Mouse (Mus musculus): ENCODE results near the gene Olfr635. TPM values are rescaled to one million over a fixed set of nuclear protein-coding genes. Genes with fewer than 3 reads are reported as not detected.
"Not testable (repeated sequence)": the region's sequence is repeated elsewhere in the genome, so short reads cannot be mapped to it uniquely, and the experiment has no call there.

Olfr635 gene
- 0.01 TPM in 1 of 2 replicates, not detected in the other for polyA plus RNA-seq (2012)

GRCm38 (mm10) chr7:103970852-103971251 lies at the start of gene Olfr635:
Gene Olfr635 (plus strand): TSS chr7:103971152.
- no peaks in the 10 kb centered on the region for H3K36me3 ChIP-seq (ENCODE audit: control insufficient read depth)
- TF ChIP-seq TAL1 (IDR thresholded peaks at IDR 0.05; ENCODE audit: low read length) (no peak), GATA1 (IDR thresholded peaks at IDR 0.05; ENCODE audit: low read length) (no peak)
- no peaks in the 10 kb centered on the region for H3K4me1 ChIP-seq (ENCODE audit: control insufficient read depth)
- H3K4me3 ChIP-seq (replicated peaks) = no peak within 1 kb of the TSS
- H3K9me3 ChIP-seq (ENCODE audit: control insufficient read depth, low read length) = no peaks in the 10 kb centered on the region
- H3K27me3 ChIP-seq (ENCODE audit: control insufficient read depth) = no peaks in the 10 kb centered on the region

DNA sequence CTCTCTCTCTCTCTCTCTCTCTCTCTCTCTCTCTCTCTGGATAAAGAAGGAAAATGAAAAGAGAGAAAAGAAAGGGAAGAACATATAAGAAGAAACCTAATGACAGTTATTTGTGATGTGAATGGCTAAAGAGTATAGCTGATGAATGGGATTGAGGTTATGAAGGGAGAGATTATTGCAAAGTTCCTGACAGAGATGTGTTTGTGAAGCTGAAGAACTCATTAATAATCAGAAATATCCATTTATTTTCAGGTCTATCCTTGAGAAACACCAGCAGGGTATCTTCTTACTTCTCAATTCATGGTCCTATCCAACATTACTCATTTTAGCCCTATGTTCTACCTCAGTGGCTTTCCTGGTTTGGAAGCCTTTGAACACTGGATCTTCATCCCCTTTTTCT lies 42.4 kb upstream of the Olfr635 start, which contains the start of gene Olfr631:
Gene Olfr631, plus strand, starts transcription at position 301 of the 400 bp plus-strand sequence.
- H3K4me1 ChIP-seq (ENCODE audit: control insufficient read depth) = peaks cover 8% of the 10 kb centered on the region
- TF ChIP-seq GATA1 (IDR thresholded peaks at IDR 0.05; ENCODE audit: low read length) (no peak), TAL1 (IDR thresholded peaks at IDR 0.05; ENCODE audit: low read length) (no peak)

GRCm38 (mm10) chr7:103934264-103934663 lies 36.7 kb upstream of the Olfr635 start, which contains the start of gene Olfr632:
Gene Olfr632 (plus strand): TSS chr7:103934347.
- Histone ChIP-seq H3K27me3 (ENCODE audit: control insufficient read depth) (peaks cover 40% of the 10 kb centered on the region), H3K36me3 (ENCODE audit: control insufficient read depth) (no peaks in the 10 kb centered on the region), H3K4me1 (ENCODE audit: control insufficient read depth) (peaks cover 19% of the 10 kb centered on the region), H3K4me3 (replicated peaks) (no peak within 1 kb of the TSS), H3K9me3 (ENCODE audit: control insufficient read depth, low read length) (no peaks in the 10 kb centered on the region)
- no peak for TF ChIP-seq GATA1 (IDR thresholded peaks at IDR 0.05; ENCODE audit: low read length)
- TF ChIP-seq TAL1 (IDR thresholded peaks at IDR 0.05; ENCODE audit: low read length) = no peak

More for the DNA sequence above, 42.4 kb upstream of the Olfr635 start, which contains the start of gene Olfr631:
- peaks cover 30% of the 10 kb centered on the region for H3K27me3 ChIP-seq (ENCODE audit: control insufficient read depth)
- no peaks in the 10 kb centered on the region for H3K9me3 ChIP-seq (ENCODE audit: control insufficient read depth, low read length)
- no peaks in the 10 kb centered on the region for H3K36me3 ChIP-seq (ENCODE audit: control insufficient read depth)
- no peak within 1 kb of the TSS for H3K4me3 ChIP-seq (replicated peaks)

GRCm38 (mm10) chr7:103942730-103943129 lies 28.2 kb upstream of the Olfr635 start:
- Histone ChIP-seq H3K4me3 (replicated peaks) (no peak overlapping the region), H3K9me3 (ENCODE audit: control insufficient read depth, low read length) (no peaks in the 10 kb centered on the region), H3K4me1 (ENCODE audit: control insufficient read depth) (peaks cover 24% of the 10 kb centered on the region), H3K27me3 (ENCODE audit: control insufficient read depth) (peaks cover 8% of the 10 kb centered on the region), H3K36me3 (ENCODE audit: control insufficient read depth) (no peaks in the 10 kb centered on the region)
- TF ChIP-seq TAL1 (IDR thresholded peaks at IDR 0.05; ENCODE audit: low read length) (no peak), GATA1 (IDR thresholded peaks at IDR 0.05; ENCODE audit: low read length) (no peak)

DNA sequence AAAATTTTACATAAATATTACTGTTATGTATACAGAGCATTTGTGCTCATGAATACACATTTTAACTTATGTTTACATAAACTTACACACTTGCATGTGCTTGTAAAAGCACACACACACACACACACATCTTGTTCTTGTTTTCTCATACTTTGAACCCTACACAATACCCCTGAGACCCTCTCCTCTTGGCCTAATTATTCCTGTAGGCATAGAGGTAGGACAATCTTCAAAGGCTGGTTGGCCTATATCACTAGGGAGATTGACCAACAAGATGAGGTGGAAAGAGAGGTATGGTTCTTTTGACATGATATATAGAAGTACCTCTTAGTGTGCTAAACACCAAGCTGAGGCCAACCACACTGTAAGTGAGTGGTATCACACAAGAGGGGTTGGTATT lies 26.8 kb upstream of the Olfr635 start, which contains the start of gene Olfr633:
Gene Olfr633, plus strand, starts transcription at position 301 of the 400 bp plus-strand sequence.
- no peaks in the 10 kb centered on the region for H3K9me3 ChIP-seq (ENCODE audit: control insufficient read depth, low read length)
- TF ChIP-seq GATA1 (IDR thresholded peaks at IDR 0.05; ENCODE audit: low read length) (no peak), TAL1 (IDR thresholded peaks at IDR 0.05; ENCODE audit: low read length) (no peak)
- H3K4me3 ChIP-seq (replicated peaks) = no peak within 1 kb of the TSS
- H3K36me3 ChIP-seq (ENCODE audit: control insufficient read depth) = no peaks in the 10 kb centered on the region
- peaks cover 20% of the 10 kb centered on the region for H3K4me1 ChIP-seq (ENCODE audit: control insufficient read depth)
- peaks cover 4% of the 10 kb centered on the region; the same call in 1 of the 2 replicates for H3K27me3 ChIP-seq (ENCODE audit: control insufficient read depth)

- H3K4me3 ChIP-seq (replicated peaks); H3K4me1 ChIP-seq (ENCODE audit: control insufficient read depth): not testable (repeated sequence)
These were observed 4.1 kb upstream of the Olfr635 start for GRCm38 (mm10) chr7:103966873-103967272.

GRCm38 (mm10) chr7:103971782-103972181 lies 830 bp downstream of the Olfr635 start:
- Histone ChIP-seq H3K9me3 (ENCODE audit: control insufficient read depth, low read length) (no peaks in the 10 kb centered on the region), H3K4me1 (ENCODE audit: control insufficient read depth) (no peaks in the 10 kb centered on the region), H3K27me3 (ENCODE audit: control insufficient read depth) (no peaks in the 10 kb centered on the region), H3K4me3 (replicated peaks) (no peak overlapping the region), H3K36me3 (ENCODE audit: control insufficient read depth) (no peaks in the 10 kb centered on the region)
- TF ChIP-seq TAL1 (IDR thresholded peaks at IDR 0.05; ENCODE audit: low read length) = no peak
- no peak for TF ChIP-seq GATA1 (IDR thresholded peaks at IDR 0.05; ENCODE audit: low read length)

More at GRCm38 (mm10) chr7:103966873-103967272, 4.1 kb upstream of the Olfr635 start:
- H3K36me3 ChIP-seq (ENCODE audit: control insufficient read depth); H3K9me3 ChIP-seq (ENCODE audit: control insufficient read depth, low read length); H3K27me3 ChIP-seq (ENCODE audit: control insufficient read depth): not testable (repeated sequence)

DNA sequence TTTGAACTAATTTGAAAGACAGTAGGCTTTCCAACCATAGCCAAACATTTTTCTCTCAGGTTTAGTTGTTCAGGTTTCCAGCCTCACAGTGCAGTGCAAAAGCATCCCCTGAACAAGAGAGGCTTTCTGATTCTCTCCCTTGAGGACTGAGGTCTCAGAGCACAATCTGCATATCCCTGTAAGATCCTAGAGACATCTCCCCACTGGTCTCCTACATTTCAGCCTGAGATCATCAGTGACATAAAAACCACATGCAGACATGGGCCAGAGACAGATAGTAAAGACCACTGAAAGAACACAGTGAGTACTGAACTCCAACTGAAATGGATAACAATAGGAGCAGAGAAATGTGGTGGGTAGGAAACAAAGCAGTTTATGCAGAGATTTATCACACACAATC lies 27.5 kb downstream of the Olfr635 start, which contains the start of gene Olfr638:
Gene Olfr638, plus strand, starts transcription at position 301 of the 400 bp plus-strand sequence.
- Histone ChIP-seq H3K4me1 (ENCODE audit: control insufficient read depth) (no peaks in the 10 kb centered on the region), H3K4me3 (replicated peaks) (no peak within 1 kb of the TSS), H3K36me3 (ENCODE audit: control insufficient read depth) (no peaks in the 10 kb centered on the region), H3K9me3 (ENCODE audit: control insufficient read depth, low read length) (no peaks in the 10 kb centered on the region), H3K27me3 (ENCODE audit: control insufficient read depth) (no peaks in the 10 kb centered on the region)
- TF ChIP-seq TAL1 (IDR thresholded peaks at IDR 0.05; ENCODE audit: low read length) = no peak
- TF ChIP-seq GATA1 (IDR thresholded peaks at IDR 0.05; ENCODE audit: low read length) = no peak

- Histone ChIP-seq H3K36me3 (ENCODE audit: control insufficient read depth) (no peaks in the 10 kb centered on the region), H3K9me3 (ENCODE audit: control insufficient read depth, low read length) (no peaks in the 10 kb centered on the region), H3K27me3 (ENCODE audit: control insufficient read depth) (no peaks in the 10 kb centered on the region), H3K4me3 (replicated peaks) (no peak overlapping the region), H3K4me1 (ENCODE audit: control insufficient read depth) (no peaks in the 10 kb centered on the region)
- no peak for TF ChIP-seq GATA1 (IDR thresholded peaks at IDR 0.05; ENCODE audit: low read length)
- TF ChIP-seq TAL1 (IDR thresholded peaks at IDR 0.05; ENCODE audit: low read length) = no peak
These were observed 28.2 kb downstream of the Olfr635 start for GRCm38 (mm10) chr7:103999124-103999523.

DNA sequence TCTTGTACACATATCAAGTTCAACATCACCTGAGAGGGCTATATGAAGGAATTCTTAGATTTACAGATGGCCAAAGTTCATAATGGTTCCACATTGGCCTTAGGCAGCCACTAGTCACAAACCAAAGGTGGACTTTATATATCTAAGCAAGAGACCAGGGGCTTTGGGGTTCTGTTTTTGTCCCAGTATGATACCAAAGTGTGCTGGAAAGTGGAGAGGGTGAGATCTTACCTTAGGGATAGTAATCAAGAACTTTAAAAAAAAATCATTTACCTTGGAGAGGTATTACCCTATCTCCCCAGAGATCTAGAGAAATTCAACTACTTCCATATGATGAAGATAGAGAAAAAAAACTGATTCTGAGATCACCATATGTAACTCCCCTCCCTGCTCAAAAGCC lies 46.3 kb downstream of the Olfr635 start, which contains the start of gene Olfr639:
Gene Olfr639, minus strand, starts transcription at position 101 of the 400 bp plus-strand sequence.
- no peak within 1 kb of the TSS for H3K4me3 ChIP-seq (replicated peaks)
- TF ChIP-seq GATA1 (IDR thresholded peaks at IDR 0.05; ENCODE audit: low read length) (no peak), TAL1 (IDR thresholded peaks at IDR 0.05; ENCODE audit: low read length) (no peak)
- H3K27me3 ChIP-seq (ENCODE audit: control insufficient read depth) = no peaks in the 10 kb centered on the region
- H3K9me3 ChIP-seq (ENCODE audit: control insufficient read depth, low read length) = no peaks in the 10 kb centered on the region
- H3K36me3 ChIP-seq (ENCODE audit: control insufficient read depth) = no peaks in the 10 kb centered on the region
- no peaks in the 10 kb centered on the region for H3K4me1 ChIP-seq (ENCODE audit: control insufficient read depth)

All from erythroblast, embryonic 14.5 days (primary cell).